ENCODE assay signal across 7 mouse cellular contexts in the genomic region with DNA sequence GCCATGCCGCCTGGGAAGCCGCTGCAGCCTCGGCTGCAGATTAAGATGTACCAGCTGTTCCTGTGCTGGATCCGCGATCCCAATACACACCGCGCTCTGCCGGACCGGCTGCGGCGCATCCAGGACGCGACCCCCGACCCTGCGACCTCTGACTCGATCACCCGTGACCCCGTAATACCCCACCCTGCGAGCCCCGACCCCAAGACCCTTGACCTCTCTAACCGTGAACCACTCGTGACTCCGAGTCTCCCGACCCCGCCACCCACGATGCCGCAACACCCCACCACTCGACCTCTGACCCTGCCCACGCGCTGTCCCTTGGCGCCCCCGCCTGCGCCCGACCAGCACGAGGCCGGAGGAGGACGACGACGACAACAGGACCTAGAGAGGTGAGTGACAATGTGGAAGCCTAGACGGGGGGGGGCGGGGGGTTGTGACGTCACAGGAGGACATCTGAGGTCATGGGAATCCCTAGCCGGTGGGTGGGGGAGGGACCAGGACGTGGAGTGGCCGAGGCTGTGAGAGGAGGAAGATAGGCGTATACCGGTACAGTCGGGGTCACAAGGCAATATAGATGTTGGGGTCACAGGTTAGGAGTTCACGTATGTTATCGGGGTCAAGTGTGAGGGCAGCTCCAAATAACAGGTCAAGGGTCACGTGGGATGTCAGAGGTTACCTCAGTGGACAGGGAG. TPM values are rescaled to one million over a fixed set of nuclear protein-coding genes. Genes with fewer than 3 reads are reported as not detected.
DNase-seq lines count a peak whose midpoint lies in the region; ATAC-seq lines count a peak whose summit lies in the region.

No protein-coding gene starts in this region.

- peak overlapping the region; percentile 86 for H3K4me3 ChIP-seq in forebrain, embryonic 16.5 days (replicated peaks; ENCODE audit: low read length)
- H3K4me3 ChIP-seq in liver, embryonic 12.5 days, result peak overlapping the region; percentile 91
- H3K4me3 ChIP-seq in neural tube, embryonic 11.5 days (ENCODE audit: low read depth, low read length), result peak overlapping the region; percentile 75

- 4% methylated on average over 46 of the region's 51 CpGs for WGBS in forebrain, embryonic 16.5 days
- 2% methylated on average over 51 of the region's 51 CpGs for WGBS in liver, embryonic 12.5 days (ENCODE audit: insufficient replicate concordance)
- WGBS in neural tube, embryonic 11.5 days, result 1% methylated on average over 48 of the region's 51 CpGs

- H3K9ac ChIP-seq in forebrain, embryonic 16.5 days (replicated peaks; ENCODE audit: low read depth, low read length), result peak overlapping the region; percentile 75
- peak overlapping the region; percentile 85 for H3K9ac ChIP-seq in liver, embryonic 12.5 days
- peak overlapping the region; percentile 71 for H3K9ac ChIP-seq in neural tube, embryonic 11.5 days (ENCODE audit: low read length)

- peak; percentile 20 to 79 for DNase-seq in left cerebral cortex, postnatal 10 days (ENCODE audit: extremely low spot score in 1 of 2, low spot score in 2 of 2)
- no peak for DNase-seq in left cerebral cortex, postnatal 36 days (ENCODE audit: low spot score in 2 of 2)
- no peak for DNase-seq in neural tube, embryonic 11.5 days (ENCODE audit: low spot score)
- no peak for DNase-seq in urinary bladder, adult 18-20 months (ENCODE audit: low spot score in 2 of 2)

- intact Hi-C loops in left cerebral cortex, postnatal 10 days (cut with DNase I), result loop anchor here (2.0 to 5.0 kb wide), 3 partner anchors 37 to 799 kb away; a partner anchor contains a TSS
- intact Hi-C loops in left cerebral cortex, postnatal 36 days (cut with DNase I), result loop anchor here (1.0 to 10.0 kb wide), 4 partner anchors 37 to 927 kb away; a partner anchor contains a TSS

- H3K4me2 ChIP-seq in forebrain, embryonic 16.5 days (ENCODE audit: low read length), result peak overlapping the region; percentile 100
- H3K4me2 ChIP-seq in liver, embryonic 12.5 days, result peak overlapping the region; percentile 99
- H3K4me2 ChIP-seq in neural tube, embryonic 11.5 days (ENCODE audit: low read depth), result peak overlapping the region; percentile 89

- peak overlapping the region; percentile 98 for H3K27ac ChIP-seq in forebrain, embryonic 16.5 days (ENCODE audit: low read length)
- H3K27ac ChIP-seq in liver, embryonic 12.5 days, result peak overlapping the region; percentile 88
- 0 out of 2 replicates have a peak overlapping the region, but pooled peaks have one; percentile 57 for H3K27ac ChIP-seq in neural tube, embryonic 11.5 days (ENCODE audit: low read depth, low read length)

- H3K4me1 ChIP-seq in forebrain, embryonic 16.5 days (replicated peaks; ENCODE audit: control insufficient read depth, insufficient read depth, low read length), result peaks cover 14% of the 10 kb centered on the region
- H3K4me1 ChIP-seq in liver, embryonic 12.5 days, result peaks cover 25% of the 10 kb centered on the region
- H3K4me1 ChIP-seq in neural tube, embryonic 11.5 days (ENCODE audit: control insufficient read depth, insufficient read depth, low read length), result peaks cover 5% of the 10 kb centered on the region; the same call in 1 of the 2 replicates

- H3K9me3 ChIP-seq in forebrain, embryonic 16.5 days (ENCODE audit: control insufficient read depth, low read length), result peaks cover 11% of the 10 kb centered on the region; the same call in 1 of the 2 replicates
- H3K9me3 ChIP-seq in liver, embryonic 12.5 days (replicated peaks), result peaks cover 11% of the 10 kb centered on the region; the same call in 1 of the 2 replicates
- H3K9me3 ChIP-seq in neural tube, embryonic 11.5 days (ENCODE audit: control insufficient read depth, low read length), result peaks cover 10% of the 10 kb centered on the region

- no peaks in the 10 kb centered on the region; the same call in 1 of the 2 replicates for H3K36me3 ChIP-seq in forebrain, embryonic 16.5 days (ENCODE audit: control insufficient read depth, insufficient read depth)
- H3K36me3 ChIP-seq in liver, embryonic 12.5 days, result peaks cover 23% of the 10 kb centered on the region
- no peaks in the 10 kb centered on the region; the same call in 1 of the 2 replicates for H3K36me3 ChIP-seq in neural tube, embryonic 11.5 days (ENCODE audit: control insufficient read depth, insufficient read depth, low read length)

- no peaks in the 10 kb centered on the region for H3K27me3 ChIP-seq in forebrain, embryonic 16.5 days (replicated peaks; ENCODE audit: control insufficient read depth, insufficient read depth, low read length)
- no peaks in the 10 kb centered on the region for H3K27me3 ChIP-seq in liver, embryonic 12.5 days (replicated peaks)
- no peaks in the 10 kb centered on the region for H3K27me3 ChIP-seq in neural tube, embryonic 11.5 days (ENCODE audit: control insufficient read depth, insufficient read depth, low read length)

- peak; percentile 3; the same call in 1 of the 2 replicates for ATAC-seq in common myeloid progenitor, adult 5-6 weeks (replicated peaks; ENCODE audit: low read depth, poor library complexity, severe bottlenecking)
- ATAC-seq in forebrain, embryonic 16.5 days, result no peak
- peak; percentile 14; the same call in 1 of the 2 replicates for ATAC-seq in liver, embryonic 12.5 days
- peak; percentile 17 for ATAC-seq in neural tube, embryonic 11.5 days (ENCODE audit: insufficient read depth, low FRiP score, low TSS enrichment)

RNA-seq across cellular contexts. Expression of a gene that starts 17.6 kb away (rescaled TPM):
- total RNA-seq in left cerebral cortex, postnatal 10 days (2021), result under 1 TPM; 0.75 to 0.79 TPM
- under 1 TPM; 0.45 to 0.52 TPM for total RNA-seq in left cerebral cortex, postnatal 36 days (2021)
- not detected in 2 replicates for total RNA-seq in common myeloid progenitor, adult 5-6 weeks (2017)
- polyA plus RNA-seq in forebrain, embryonic 16.5 days (2015; fragmentation: Nextera tagmentation; extraction: Ambion mirVana), result not detected in 2 replicates
- polyA plus RNA-seq in liver, embryonic 12.5 days (2016; fragmentation: Nextera tagmentation; extraction: Ambion mirVana), result not detected in 2 replicates
- polyA plus RNA-seq in neural tube, embryonic 11.5 days (2014; fragmentation: Nextera tagmentation; extraction: Ambion mirVana), result not detected in 2 replicates

RNA-seq across cellular contexts. Expression of a gene that starts 36.0 kb away (rescaled TPM):
- under 1 TPM in 1 of 2 experiments, not detected in 1; 0.09 TPM for total RNA-seq in left cerebral cortex, postnatal 10 days (2021)
- under 1 TPM; 0.35 to 0.50 TPM for total RNA-seq in left cerebral cortex, postnatal 36 days (2021)
- not detected in 2 replicates for total RNA-seq in common myeloid progenitor, adult 5-6 weeks (2017)
- polyA plus RNA-seq in forebrain, embryonic 16.5 days (2015; fragmentation: Nextera tagmentation; extraction: Ambion mirVana), result not detected in 2 replicates
- not detected in 2 replicates for polyA plus RNA-seq in liver, embryonic 12.5 days (2016; fragmentation: Nextera tagmentation; extraction: Ambion mirVana)
- 0.08 TPM in 1 of 2 replicates, not detected in the other for polyA plus RNA-seq in neural tube, embryonic 11.5 days (2014; fragmentation: Nextera tagmentation; extraction: Ambion mirVana)

RNA-seq across cellular contexts. Expression of a gene that starts 36.8 kb away (rescaled TPM):
- 10 to 100 TPM; 62.5 to 64.7 TPM for total RNA-seq in left cerebral cortex, postnatal 10 days (2021)
- 10 to 100 TPM; 53.9 to 72.1 TPM for total RNA-seq in left cerebral cortex, postnatal 36 days (2021)
- total RNA-seq in common myeloid progenitor, adult 5-6 weeks (2017), result 47.7 and 51.6 TPM in 2 replicates
- 20.5 and 21.2 TPM in 2 replicates for polyA plus RNA-seq in forebrain, embryonic 16.5 days (2015; fragmentation: Nextera tagmentation; extraction: Ambion mirVana)
- 6.0 and 6.4 TPM in 2 replicates for polyA plus RNA-seq in liver, embryonic 12.5 days (2016; fragmentation: Nextera tagmentation; extraction: Ambion mirVana)
- polyA plus RNA-seq in neural tube, embryonic 11.5 days (2014; fragmentation: Nextera tagmentation; extraction: Ambion mirVana), result 18.0 and 20.1 TPM in 2 replicates

Comparison
In these comparisons a context has a peak if more than half of its experiments do, and no peak if none do; other contexts are left out.
1. DNase-seq: peak in left cerebral cortex, postnatal 10 days (2 of 2); none in left cerebral cortex, postnatal 36 days (0 of 2), neural tube, embryonic 11.5 days (single experiment) and urinary bladder, adult 18-20 months (0 of 2).
2. Peak in every context shown above with its lines, with median percentiles within 50 percentile points of each other: H3K27ac ChIP-seq, H3K4me2 ChIP-seq, H3K4me3 ChIP-seq and H3K9ac ChIP-seq.